Mouse (Mus musculus) embryonic facial prominence, embryonic 14.5 days (tissue): ENCODE data around the gene Cnnm3. TPM values are rescaled to one million over a fixed set of nuclear protein-coding genes. Genes with fewer than 3 reads are reported as not detected.

ENCODE experiments used
- ATAC-seq: fragments of 200-750 bp; cut with Nextera tagmentation; 2 replicates; pipeline ENCODE4 v1.8.0; 2017; ENCODE audit warnings: low read depth, moderate number of reproducible peaks, moderate TSS enrichment
- DNase-seq: peaks from one replicate; pipeline ENCODE4 v3.0.0-alpha.2; 2015; ENCODE audit warnings: low spot score
- H3K27ac ChIP-seq: fragments of 300-500 bp; sonication (generic); replicated peaks from 2 replicates; pipeline ENCODE4 v1.5.1; 2014; ENCODE audit warnings: low read depth, mild to moderate bottlenecking, low read length, moderate library complexity
- H3K27me3 ChIP-seq: fragments of 300-500 bp; sonication (generic); replicated peaks from 2 replicates; pipeline ENCODE4 v1.6.1; 2014; ENCODE audit warnings: low read length; ENCODE audit not compliant: control insufficient read depth, insufficient read depth
- H3K36me3 ChIP-seq: fragments of 300-500 bp; sonication (generic); 2 replicates; pipeline ENCODE4 v1.6.1; 2014; ENCODE audit warnings: low read length, mixed read lengths; ENCODE audit not compliant: control insufficient read depth, insufficient read depth
- H3K4me1 ChIP-seq: fragments of 300-500 bp; sonication (generic); 2 replicates; pipeline ENCODE4 v1.6.1; 2014; ENCODE audit warnings: antibody characterized with exemption, low read length; ENCODE audit not compliant: control insufficient read depth, insufficient read depth
- H3K4me2 ChIP-seq: fragments of 300-500 bp; sonication (generic); 2 replicates; pipeline ENCODE4 v1.6.1; 2014; ENCODE audit warnings: low read depth, mild to moderate bottlenecking, low read length, moderate library complexity, mixed read lengths
- H3K4me3 ChIP-seq: fragments of 300-500 bp; sonication (generic); 2 replicates; pipeline ENCODE4 v1.5.1; 2014; ENCODE audit warnings: low read depth, mild to moderate bottlenecking, low read length
- H3K9ac ChIP-seq: fragments of 300-500 bp; sonication (generic); 2 replicates; pipeline ENCODE4 v1.6.1; 2014; ENCODE audit warnings: low read depth, mild to moderate bottlenecking, low read length, moderate library complexity, mixed read lengths
- H3K9me3 ChIP-seq: fragments of 300-500 bp; sonication (generic); 2 replicates; pipeline ENCODE4 v1.6.1; 2016; ENCODE audit warnings: low read length; ENCODE audit not compliant: control insufficient read depth
- WGBS: fragments of 180-500 bp; shearing (Covaris S2); extraction: QIAGEN DNeasy Blood & Tissue Kit; methylation state at CpG from one replicate; pipeline ENCODE4 v1.1.7; 2014; 5-methylcytosine and 5-hydroxymethylcytosine counted together
- polyA plus RNA-seq: library from polyadenylated mRNA; unstranded; fragments of >200 nt; fragmentation: Nextera tagmentation; extraction: Ambion mirVana; gene quantifications from 2 replicates; pipeline ENCODE4 v1.2.1, GENCODE M21; 2014

Cnnm3 gene
- polyA plus RNA-seq, 1 experiment from 2014 or later = 5.1 TPM

GRCm38 (mm10) chr1:36513310-36513709 lies 1.6 kb downstream of the Cnnm3 start:
- DNase-seq (peak; percentile 26), ATAC-seq (no peak)
- no peak overlapping the region for H3K27ac ChIP-seq
- H3K36me3 ChIP-seq = peaks cover 20% of the 10 kb centered on the region; the same call in 1 of the 2 replicates
- H3K4me2 ChIP-seq = peak overlapping the region; percentile 64
- peak overlapping the region; percentile 85 for H3K9ac ChIP-seq
- no peaks in the 10 kb centered on the region for H3K9me3 ChIP-seq
- peaks cover 17% of the 10 kb centered on the region for H3K4me1 ChIP-seq
- H3K4me3 ChIP-seq = peak overlapping the region; percentile 96
- no peaks in the 10 kb centered on the region for H3K27me3 ChIP-seq
- 7% methylated on average over 1 of the region's 1 CpGs for WGBS

GRCm38 (mm10) chr1:36513718-36514117 lies 2.1 kb downstream of the Cnnm3 start:
- H3K4me1 ChIP-seq = peaks cover 17% of the 10 kb centered on the region
- peaks cover 24% of the 10 kb centered on the region for H3K36me3 ChIP-seq
- H3K27ac ChIP-seq = no peak overlapping the region
- H3K4me3 ChIP-seq = peak overlapping the region; percentile 96
- ATAC-seq (no peak), DNase-seq (peak; percentile 32)
- H3K4me2 ChIP-seq = peak overlapping the region; percentile 64
- no peaks in the 10 kb centered on the region for H3K9me3 ChIP-seq
- no peak overlapping the region for H3K9ac ChIP-seq
- H3K27me3 ChIP-seq = no peaks in the 10 kb centered on the region
- whole genome bisulfite sequencing = 52% methylated on average over 2 of the region's 2 CpGs

DNA sequence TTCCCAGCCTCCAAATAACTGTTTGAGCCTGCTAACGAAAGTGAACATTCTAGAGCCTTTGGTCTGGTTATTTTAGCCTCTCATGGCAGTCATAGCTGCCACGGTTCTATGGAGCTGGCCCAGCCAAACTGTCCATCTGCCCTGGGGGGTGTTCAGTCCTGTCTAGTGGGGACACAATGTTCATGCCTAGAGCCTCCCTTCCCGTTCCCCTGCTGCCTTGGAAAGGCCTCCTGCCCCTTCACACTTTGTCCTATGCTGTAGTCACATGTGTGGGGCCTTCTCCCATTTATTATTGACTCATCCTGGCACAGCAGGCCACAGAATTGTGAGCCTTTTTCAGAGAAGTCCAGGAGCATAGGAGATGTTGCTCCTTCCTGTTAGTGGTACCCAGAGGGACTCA lies 6.6 kb downstream of the Cnnm3 start:
- peaks cover 14% of the 10 kb centered on the region for H3K4me1 ChIP-seq
- H3K9ac ChIP-seq = no peak overlapping the region; the same call in 1 of the 2 replicates
- H3K4me3 ChIP-seq = no peak overlapping the region
- H3K36me3 ChIP-seq = peaks cover 66% of the 10 kb centered on the region
- no peaks in the 10 kb centered on the region for H3K27me3 ChIP-seq
- no peak overlapping the region for H3K27ac ChIP-seq
- H3K4me2 ChIP-seq = no peak overlapping the region
- no peak for DNase-seq
- 76% methylated on average over 3 of the region's 3 CpGs for WGBS
- no peaks in the 10 kb centered on the region for H3K9me3 ChIP-seq
- no peak for ATAC-seq

DNA sequence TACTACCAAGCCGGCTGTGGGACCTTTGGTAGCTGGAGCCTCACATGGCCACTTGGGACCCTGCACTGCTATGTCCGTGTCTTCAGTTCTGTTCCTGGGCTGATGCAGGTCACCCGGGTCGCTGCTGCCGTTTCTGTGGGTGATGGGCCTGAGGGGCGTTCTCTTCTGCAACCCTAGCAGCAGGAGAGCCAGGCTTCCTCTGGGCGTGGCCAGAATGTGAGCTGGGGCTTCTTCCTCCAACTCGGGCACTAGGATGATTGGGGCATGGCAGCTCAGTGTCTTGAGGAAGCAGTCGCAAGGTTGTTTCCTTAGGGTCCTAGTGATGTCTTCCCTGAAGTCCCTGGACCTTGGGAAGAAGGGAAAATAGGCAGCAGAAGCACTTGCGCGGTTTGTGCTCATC lies 8.0 kb downstream of the Cnnm3 start:
- Histone ChIP-seq H3K36me3 (peaks cover 72% of the 10 kb centered on the region), H3K27ac (no peak overlapping the region), H3K4me2 (no peak overlapping the region), H3K4me3 (no peak overlapping the region), H3K27me3 (no peaks in the 10 kb centered on the region), H3K4me1 (peaks cover 3% of the 10 kb centered on the region), H3K9me3 (no peaks in the 10 kb centered on the region), H3K9ac (no peak overlapping the region)
- DNase-seq (no peak), ATAC-seq (no peak)
- 79% methylated on average over 11 of the region's 11 CpGs for WGBS

DNA sequence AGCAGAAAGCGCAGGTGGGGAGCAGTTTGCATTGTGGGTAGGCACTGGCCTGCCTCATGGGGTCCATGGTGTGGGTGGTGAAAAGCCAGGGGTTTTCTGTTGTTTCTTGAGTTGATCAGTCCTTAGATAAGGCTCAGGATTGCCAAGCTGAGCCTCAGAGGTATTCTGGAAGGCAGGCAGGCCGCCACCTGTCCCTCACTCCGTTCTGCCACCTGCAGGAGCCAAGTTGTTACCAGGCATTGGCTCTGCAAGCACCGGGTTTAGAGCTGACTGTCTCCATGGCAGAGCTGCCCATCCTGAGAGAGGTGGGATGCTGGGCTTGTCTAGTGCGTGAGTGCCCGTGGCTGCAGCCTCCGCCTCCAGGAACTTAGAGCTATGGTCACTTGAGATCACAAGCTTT lies 10.5 kb downstream of the Cnnm3 start:
- no peaks in the 10 kb centered on the region for H3K4me1 ChIP-seq
- no peak overlapping the region for H3K4me2 ChIP-seq
- DNase-seq (no peak), ATAC-seq (no peak)
- H3K9ac ChIP-seq = no peak overlapping the region
- WGBS = 93% methylated on average over 7 of the region's 7 CpGs
- no peak overlapping the region for H3K27ac ChIP-seq
- no peak overlapping the region for H3K4me3 ChIP-seq
- H3K36me3 ChIP-seq = peaks cover 85% of the 10 kb centered on the region
- H3K27me3 ChIP-seq = no peaks in the 10 kb centered on the region
- no peaks in the 10 kb centered on the region for H3K9me3 ChIP-seq

DNA sequence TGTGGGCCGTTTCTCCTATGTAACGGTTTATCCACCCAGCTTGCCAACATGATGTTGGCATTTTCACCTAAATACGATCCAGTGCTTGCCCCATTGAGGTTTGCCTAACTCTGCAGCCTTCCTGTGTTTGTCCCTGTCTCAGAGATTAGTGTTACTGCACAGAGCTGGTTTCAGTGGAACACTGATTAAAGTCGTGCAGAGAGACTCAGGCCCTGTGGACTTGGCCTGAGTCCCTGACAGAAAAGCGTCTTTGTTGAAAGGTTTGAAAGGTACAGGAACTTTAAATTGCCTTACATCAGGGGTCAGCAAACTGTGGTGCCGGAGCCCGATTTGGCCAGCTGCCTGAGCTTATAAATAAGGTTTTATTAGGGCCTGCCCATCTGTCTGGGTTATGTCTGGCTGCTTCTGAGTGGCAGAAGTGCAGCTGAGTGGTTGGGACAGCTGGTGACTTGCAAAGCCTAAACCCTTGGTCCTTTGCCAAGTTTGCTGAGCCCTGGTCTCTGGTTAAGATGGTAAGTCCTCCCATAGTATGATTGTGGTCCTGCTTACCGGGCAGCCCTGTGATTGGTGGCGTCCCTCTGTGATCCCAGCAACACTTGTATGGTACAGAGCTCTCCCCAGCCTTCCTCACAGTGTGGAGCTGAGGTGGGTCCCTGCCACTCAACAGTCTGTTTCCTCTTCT lies 11.8 kb downstream of the Cnnm3 start:
- Histone ChIP-seq H3K27ac (no peak overlapping the region; the same call in 1 of the 2 replicates), H3K9ac (no peak overlapping the region), H3K9me3 (no peaks in the 10 kb centered on the region), H3K27me3 (no peaks in the 10 kb centered on the region), H3K36me3 (peaks cover 82% of the 10 kb centered on the region), H3K4me2 (no peak overlapping the region), H3K4me3 (no peak overlapping the region), H3K4me1 (no peaks in the 10 kb centered on the region)
- DNase-seq = peak; percentile 93
- ATAC-seq = peak; percentile 63
- 73% methylated on average over 9 of the region's 9 CpGs for WGBS

DNA sequence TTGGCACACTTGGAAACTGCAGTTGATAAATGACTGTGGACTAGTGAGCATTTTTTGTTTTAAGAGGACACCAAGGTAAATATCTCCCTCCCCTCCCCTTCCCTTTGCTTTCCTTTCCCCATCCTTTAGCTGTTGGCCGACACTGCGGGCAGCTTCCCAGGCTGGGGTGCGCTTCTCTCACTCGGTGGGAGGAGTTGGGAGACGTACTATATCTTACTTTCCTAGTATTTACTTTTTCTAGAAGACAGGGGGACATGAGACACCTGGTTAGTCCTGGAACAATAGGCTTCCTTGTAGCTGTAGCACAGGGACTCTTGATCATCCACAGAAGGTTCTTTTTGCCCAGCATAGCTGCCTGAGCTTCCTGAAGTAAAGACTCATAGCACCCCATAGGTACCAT lies 12.4 kb downstream of the Cnnm3 start:
- H3K27ac ChIP-seq = no peak overlapping the region
- H3K4me3 ChIP-seq = no peak overlapping the region
- WGBS = 87% methylated on average over 5 of the region's 5 CpGs
- H3K27me3 ChIP-seq = no peaks in the 10 kb centered on the region
- no peak for DNase-seq
- ATAC-seq = no peak
- H3K9me3 ChIP-seq = no peaks in the 10 kb centered on the region
- H3K4me1 ChIP-seq = no peaks in the 10 kb centered on the region
- H3K36me3 ChIP-seq = peaks cover 77% of the 10 kb centered on the region
- no peak overlapping the region for H3K4me2 ChIP-seq
- H3K9ac ChIP-seq = no peak overlapping the region

DNA sequence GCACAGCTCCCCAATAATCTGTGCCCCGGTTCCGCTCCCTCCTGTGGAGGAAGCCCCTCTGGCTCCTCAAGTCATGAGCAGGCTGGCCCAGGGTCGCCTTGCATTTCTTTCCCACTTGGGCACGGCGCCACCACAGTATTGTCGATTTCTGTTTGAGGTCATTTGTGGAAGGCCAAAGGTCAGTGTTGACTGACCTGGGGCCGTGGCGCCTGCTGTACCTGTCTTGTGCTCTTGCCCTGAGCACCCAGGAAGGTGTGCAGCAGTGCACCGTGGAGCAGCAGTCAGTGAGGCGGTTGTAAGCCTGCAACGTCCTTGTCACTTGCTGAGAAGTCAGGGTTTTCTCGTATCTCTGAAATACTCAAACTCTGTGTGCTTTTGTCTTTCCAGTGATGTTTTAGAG lies 14.1 kb downstream of the Cnnm3 start:
- Histone ChIP-seq H3K27ac (no peak overlapping the region), H3K36me3 (peaks cover 60% of the 10 kb centered on the region), H3K27me3 (no peaks in the 10 kb centered on the region), H3K4me3 (no peak overlapping the region), H3K9me3 (no peaks in the 10 kb centered on the region), H3K4me2 (no peak overlapping the region), H3K9ac (no peak overlapping the region), H3K4me1 (no peaks in the 10 kb centered on the region)
- DNase-seq (no peak), ATAC-seq (no peak)
- 87% methylated on average over 12 of the region's 12 CpGs for WGBS

DNA sequence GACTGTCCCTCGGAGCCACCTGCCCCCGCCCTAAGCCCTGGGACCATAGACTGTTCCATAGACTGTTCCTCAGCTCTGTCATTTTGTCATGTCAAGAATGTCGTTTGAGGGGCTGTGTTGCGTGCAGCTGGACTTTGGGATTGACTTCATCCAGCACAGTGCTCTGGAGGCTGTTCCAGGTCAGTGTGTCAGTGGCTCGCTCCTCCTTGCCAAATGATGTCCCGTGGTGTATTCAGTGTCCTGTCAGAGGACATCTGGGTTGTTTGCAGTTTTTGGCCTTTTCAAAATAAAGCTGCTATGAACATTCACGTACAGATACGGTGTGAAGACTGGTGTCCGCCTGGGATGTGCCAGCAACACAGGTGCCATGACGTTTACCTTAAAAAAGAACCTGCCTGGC lies 15.2 kb downstream of the Cnnm3 start:
- Histone ChIP-seq H3K9me3 (no peaks in the 10 kb centered on the region), H3K4me3 (no peak overlapping the region), H3K36me3 (peaks cover 49% of the 10 kb centered on the region), H3K4me2 (no peak overlapping the region), H3K9ac (no peak overlapping the region), H3K27me3 (no peaks in the 10 kb centered on the region), H3K27ac (no peak overlapping the region), H3K4me1 (no peaks in the 10 kb centered on the region)
- 90% methylated on average over 10 of the region's 10 CpGs for WGBS
- no peak for ATAC-seq
- no peak for DNase-seq
